ENCODE assay signal across 13 mouse cellular contexts in the genomic region with DNA sequence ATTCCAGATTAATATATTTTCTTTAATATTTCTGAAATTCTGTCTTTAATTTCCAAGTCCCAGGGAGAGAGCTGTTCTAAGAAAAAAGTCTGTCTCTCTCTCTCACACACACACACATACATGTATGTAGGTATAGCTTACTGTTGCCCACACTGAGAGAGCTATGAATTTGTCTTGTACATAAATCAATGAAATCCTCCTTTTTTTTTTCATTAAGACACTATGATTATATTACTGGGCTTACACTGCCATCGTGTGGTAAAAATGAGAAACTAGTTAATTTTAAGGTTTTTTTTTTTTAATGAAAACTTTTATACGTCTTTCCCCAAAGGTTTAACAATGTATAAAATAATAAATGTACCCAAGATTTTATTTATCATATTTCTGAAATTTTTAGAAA. TPM values are rescaled to one million over a fixed set of nuclear protein-coding genes. Genes with fewer than 3 reads are reported as not detected.
DNase-seq lines count a peak whose midpoint lies in the region; ATAC-seq and TF ChIP-seq lines count a peak whose summit lies in the region.
"Had no signal": no experiment of that assay in that cellular context is flagged by ENCODE, and none has a peak within 500 bp of the region (broad histone marks: within the 10 kb centered on the region; RNA-seq: fewer than 3 reads in every experiment).

No protein-coding gene starts in this region.

- 2% methylated on average over 2 of the region's 2 CpGs for WGBS in intestine, postnatal 0 days
- WGBS in intestine, embryonic 15.5 days = 2% methylated on average over 2 of the region's 2 CpGs

- peak; percentile 50 for TF ChIP-seq CTCF in intestine, postnatal 0 days (IDR thresholded peaks at IDR 0.05; ENCODE audit: low read depth)

- H3K9me3 ChIP-seq in intestine, postnatal 0 days (ENCODE audit: control insufficient read depth) = no peaks in the 10 kb centered on the region
- H3K9me3 ChIP-seq in intestine, embryonic 15.5 days = no peaks in the 10 kb centered on the region
- H3K9me3 ChIP-seq: liver, embryonic 15.5 days; neural tube, embryonic 12.5 days had no signal

- H3K36me3 ChIP-seq in intestine, postnatal 0 days (ENCODE audit: control insufficient read depth, insufficient read depth) = no peaks in the 10 kb centered on the region
- no peaks in the 10 kb centered on the region for H3K36me3 ChIP-seq in intestine, embryonic 15.5 days
- H3K36me3 ChIP-seq: liver, embryonic 15.5 days; neural tube, embryonic 12.5 days had no signal

- no peaks in the 10 kb centered on the region for H3K4me1 ChIP-seq in intestine, postnatal 0 days (replicated peaks; ENCODE audit: control insufficient read depth, insufficient read depth, low read length)
- no peaks in the 10 kb centered on the region for H3K4me1 ChIP-seq in intestine, embryonic 15.5 days (replicated peaks)
- H3K4me1 ChIP-seq: liver, embryonic 15.5 days; neural tube, embryonic 12.5 days had no signal

- H3K9ac ChIP-seq in intestine, postnatal 0 days (ENCODE audit: low read depth, low read length) = no peak overlapping the region
- H3K9ac ChIP-seq in intestine, embryonic 15.5 days = no peak overlapping the region
- H3K9ac ChIP-seq: liver, embryonic 15.5 days; neural tube, embryonic 12.5 days had no signal

- no peak overlapping the region for H3K4me3 ChIP-seq in intestine, postnatal 0 days (ENCODE audit: low read depth, low read length)
- H3K4me3 ChIP-seq in intestine, embryonic 15.5 days (replicated peaks) = no peak overlapping the region
- H3K4me3 ChIP-seq: liver, embryonic 15.5 days; neural tube, embryonic 12.5 days had no signal

- H3K27ac ChIP-seq in intestine, postnatal 0 days (ENCODE audit: low read depth, low read length) = no peak overlapping the region
- no peak overlapping the region for H3K27ac ChIP-seq in intestine, embryonic 15.5 days
- H3K27ac ChIP-seq: liver, embryonic 15.5 days; neural tube, embryonic 12.5 days had no signal

- no peak overlapping the region for H3K4me2 ChIP-seq in intestine, postnatal 0 days (replicated peaks; ENCODE audit: low read depth)
- H3K4me2 ChIP-seq in intestine, embryonic 15.5 days (replicated peaks) = no peak overlapping the region
- H3K4me2 ChIP-seq: liver, embryonic 15.5 days; neural tube, embryonic 12.5 days had no signal

- H3K27me3 ChIP-seq in intestine, postnatal 0 days (replicated peaks; ENCODE audit: control insufficient read depth, insufficient read depth, low read length) = no peaks in the 10 kb centered on the region
- no peaks in the 10 kb centered on the region for H3K27me3 ChIP-seq in intestine, embryonic 15.5 days (replicated peaks)
- H3K27me3 ChIP-seq: liver, embryonic 15.5 days; neural tube, embryonic 12.5 days had no signal

- DNase-seq in 3T3-L1 (ENCODE audit: low read depth, low spot score) = peak; percentile 52
- DNase-seq in CD4-positive helper T cell, adult 2 months (ENCODE audit: low read depth, low spot score) = peak; percentile 12
- peak; percentile 19 for DNase-seq in embryo, embryonic 11.5 days (ENCODE audit: low read depth, low spot score)
- DNase-seq in frontal cortex, postnatal 14 days (ENCODE audit: low spot score in 2 of 2) = no peak
- DNase-seq in adrenal gland, postnatal 4 days (ENCODE audit: low spot score in 2 of 2) = no peak
- DNase-seq in thymus, postnatal 36 days = no peak
- DNase-seq: heart, postnatal 36 days had no signal

- ATAC-seq in intestine, postnatal 0 days = no peak
- ATAC-seq in intestine, embryonic 15.5 days = no peak

RNA-seq across cellular contexts. Expression of gene 1700129C05Rik, which starts 28.4 kb away (rescaled TPM):
- polyA plus RNA-seq in intestine, postnatal 0 days (2015; fragmentation: Nextera tagmentation; extraction: Ambion mirVana) = not detected in 2 replicates
- not detected in 2 replicates for polyA plus RNA-seq in intestine, embryonic 15.5 days (2015; fragmentation: Nextera tagmentation; extraction: Ambion mirVana)
- not detected for total RNA-seq in adrenal gland, postnatal 4 days (2021)
- total RNA-seq: heart, postnatal 36 days; layer of hippocampus, postnatal 10 days had no signal
- polyA plus RNA-seq: liver, embryonic 15.5 days; neural tube, embryonic 12.5 days; spleen, adult 2 months had no signal

Comparison
In these comparisons a context has a peak if more than half of its experiments do, and no peak if none do; other contexts are left out.
1. DNase-seq: peak in 3T3-L1 (single experiment), CD4-positive helper T cell, adult 2 months (single experiment) and embryo, embryonic 11.5 days (single experiment); none in frontal cortex, postnatal 14 days (0 of 2), adrenal gland, postnatal 4 days (0 of 2) and thymus, postnatal 36 days (0 of 2).